In genomic region chr12:102112491-102112890, GRCm38 (mm10) we compare ENCODE assay signal across 12 mouse cellular contexts. TPM values are rescaled to one million over a fixed set of nuclear protein-coding genes. Genes with fewer than 3 reads are reported as not detected.
DNase-seq lines count a peak whose midpoint lies in the region; ATAC-seq lines count a peak whose summit lies in the region.
"Had no signal": no experiment of that assay in that cellular context is flagged by ENCODE, and none has a peak within 500 bp of the region (broad histone marks: within the 10 kb centered on the region; RNA-seq: fewer than 3 reads in every experiment).

No protein-coding gene starts in this region.

- DNase-seq in forebrain, embryonic 10.5 days (ENCODE audit: extremely low spot score, low spot score) = no peak
- DNase-seq in neural tube, embryonic 10.5 days (ENCODE audit: extremely low spot score, low spot score) = no peak
- DNase-seq in lung, postnatal 10 days = peak; percentile 71
- no peak for DNase-seq in spleen, postnatal 10 days (ENCODE audit: low spot score in 2 of 2)
- DNase-seq in MN1 (ENCODE audit: low spot score) = no peak

- no peak overlapping the region for H3K4me3 ChIP-seq in forebrain, embryonic 13.5 days
- no peak overlapping the region for H3K4me3 ChIP-seq in forebrain, embryonic 10.5 days
- no peak overlapping the region for H3K4me3 ChIP-seq in neural tube, embryonic 14.5 days (ENCODE audit: low read depth, low read length)
- H3K4me3 ChIP-seq: erythroblast, embryonic 14.5 days; heart, embryonic 12.5 days; midbrain, embryonic 12.5 days had no signal

- peak; percentile 82 for ATAC-seq in forebrain, embryonic 13.5 days
- peak; percentile 60; the same call in 1 of the 2 replicates for ATAC-seq in neural tube, embryonic 14.5 days (ENCODE audit: low read depth)
- no peak for ATAC-seq in inflammation-experienced regulatory T-cells, adult 6 months
- ATAC-seq: Patski had no signal

- H3K27ac ChIP-seq in forebrain, embryonic 13.5 days = no peak overlapping the region; the same call in 1 of the 2 replicates
- H3K27ac ChIP-seq in forebrain, embryonic 10.5 days = no peak overlapping the region
- H3K27ac ChIP-seq in neural tube, embryonic 14.5 days (ENCODE audit: low read depth, low read length) = no peak overlapping the region
- H3K27ac ChIP-seq: midbrain, embryonic 12.5 days had no signal

- peaks cover 16% of the 10 kb centered on the region for H3K4me1 ChIP-seq in forebrain, embryonic 13.5 days
- H3K4me1 ChIP-seq in forebrain, embryonic 10.5 days = peaks cover 19% of the 10 kb centered on the region
- no peaks in the 10 kb centered on the region for H3K4me1 ChIP-seq in neural tube, embryonic 14.5 days (ENCODE audit: control insufficient read depth, insufficient read depth, low read length)

- H3K27me3 ChIP-seq in forebrain, embryonic 13.5 days = no peaks in the 10 kb centered on the region
- no peaks in the 10 kb centered on the region for H3K27me3 ChIP-seq in forebrain, embryonic 10.5 days (ENCODE audit: poor library complexity, severe bottlenecking)
- no peaks in the 10 kb centered on the region for H3K27me3 ChIP-seq in neural tube, embryonic 14.5 days (ENCODE audit: control insufficient read depth, insufficient read depth, low read length)
- H3K27me3 ChIP-seq: midbrain, embryonic 12.5 days had no signal

- H3K9me3 ChIP-seq in forebrain, embryonic 13.5 days (replicated peaks) = no peaks in the 10 kb centered on the region
- H3K9me3 ChIP-seq in forebrain, embryonic 10.5 days = no peaks in the 10 kb centered on the region
- no peaks in the 10 kb centered on the region for H3K9me3 ChIP-seq in neural tube, embryonic 14.5 days (ENCODE audit: control insufficient read depth, low read length)
- H3K9me3 ChIP-seq: heart, embryonic 12.5 days; midbrain, embryonic 12.5 days had no signal

- H3K4me2 ChIP-seq in forebrain, embryonic 13.5 days = no peak overlapping the region
- no peak overlapping the region for H3K4me2 ChIP-seq in neural tube, embryonic 14.5 days (ENCODE audit: low read depth, low read length)
- H3K4me2 ChIP-seq: heart, embryonic 12.5 days; midbrain, embryonic 12.5 days had no signal

- 27% methylated on average over 4 of the region's 4 CpGs for WGBS in forebrain, embryonic 13.5 days
- WGBS in forebrain, embryonic 10.5 days = 71% methylated on average over 4 of the region's 4 CpGs
- 39% methylated on average over 4 of the region's 4 CpGs for WGBS in neural tube, embryonic 14.5 days

- H3K9ac ChIP-seq in forebrain, embryonic 13.5 days = no peak overlapping the region
- H3K9ac ChIP-seq in neural tube, embryonic 14.5 days (replicated peaks; ENCODE audit: low read depth, low read length) = no peak overlapping the region
- H3K9ac ChIP-seq: heart, embryonic 12.5 days; midbrain, embryonic 12.5 days had no signal

- H3K36me3 ChIP-seq in forebrain, embryonic 13.5 days (ENCODE audit: poor library complexity, severe bottlenecking) = no peaks in the 10 kb centered on the region
- no peaks in the 10 kb centered on the region for H3K36me3 ChIP-seq in forebrain, embryonic 10.5 days (replicated peaks)
- no peaks in the 10 kb centered on the region for H3K36me3 ChIP-seq in neural tube, embryonic 14.5 days (ENCODE audit: control insufficient read depth, insufficient read depth, low read length)
- H3K36me3 ChIP-seq: heart, embryonic 12.5 days; midbrain, embryonic 12.5 days had no signal

RNA-seq across cellular contexts. Expression of gene Slc24a4, which starts 16.0 kb away (rescaled TPM):
- polyA plus RNA-seq in forebrain, embryonic 13.5 days (2015; fragmentation: Nextera tagmentation; extraction: Ambion mirVana) = 0.32 and 0.50 TPM in 2 replicates
- polyA plus RNA-seq in forebrain, embryonic 10.5 days (2016; fragmentation: Nextera tagmentation; extraction: Ambion mirVana) = 0.06 TPM in 1 of 2 replicates, not detected in the other
- 1.9 and 3.2 TPM in 2 replicates for polyA plus RNA-seq in neural tube, embryonic 14.5 days (2014; fragmentation: Nextera tagmentation; extraction: Ambion mirVana)
- polyA plus RNA-seq in inflammation-experienced regulatory T-cells, adult 6 months (2017; shearing (Covaris generic)) = not detected
- polyA plus RNA-seq: erythroblast, embryonic 14.5 days; Patski had no signal
